Mouse (Mus musculus) naive thymus-derived CD4-positive, alpha-beta T cell, adult 2 months (primary cell): Measurements from ENCODE around the gene Hand1.
"Not testable (repeated sequence)": the region's sequence is repeated elsewhere in the genome, so short reads cannot be mapped to it uniquely, and the experiment has no call there.

Experiments used
- DNase-seq: peaks from one replicate; pipeline ENCODE4 v3.0.0-alpha.2; 2011; ENCODE audit warnings: low read depth

Hand1 gene

DNA sequence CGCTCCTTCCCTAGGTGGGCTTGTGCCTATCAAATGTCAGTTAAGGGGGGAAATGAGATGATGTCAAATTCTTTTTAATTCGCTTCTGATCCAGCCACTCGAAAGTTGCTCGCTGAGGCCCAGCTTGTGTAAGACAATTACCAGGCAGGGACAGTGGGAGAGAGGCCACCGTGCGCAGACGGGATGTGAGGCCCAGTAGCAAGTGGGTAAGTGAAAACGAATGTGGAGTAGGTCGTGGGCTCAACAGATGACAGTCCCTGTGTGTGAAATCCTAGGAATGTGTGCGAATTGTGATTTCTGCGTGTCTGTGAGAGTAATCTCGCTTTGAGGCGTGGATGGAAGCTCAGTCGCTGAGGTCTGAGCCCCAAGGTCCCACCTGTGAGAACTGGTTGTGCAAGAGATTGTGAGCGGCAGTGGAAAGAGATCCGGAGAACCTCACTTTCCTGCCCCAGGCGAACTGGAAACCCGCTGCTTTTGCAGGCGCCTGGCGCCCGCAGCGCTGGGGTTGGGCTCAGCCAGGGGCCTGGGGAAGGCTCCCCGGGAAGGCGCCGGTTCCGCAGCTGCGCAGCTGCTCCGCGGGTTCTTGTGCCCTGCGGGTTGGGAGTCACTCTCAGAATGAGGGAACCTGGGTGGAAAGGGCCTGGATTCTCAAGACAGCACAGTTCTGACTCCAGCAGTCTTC is 819 bp upstream of the Hand1 start:
- no peak for DNase-seq

DNA sequence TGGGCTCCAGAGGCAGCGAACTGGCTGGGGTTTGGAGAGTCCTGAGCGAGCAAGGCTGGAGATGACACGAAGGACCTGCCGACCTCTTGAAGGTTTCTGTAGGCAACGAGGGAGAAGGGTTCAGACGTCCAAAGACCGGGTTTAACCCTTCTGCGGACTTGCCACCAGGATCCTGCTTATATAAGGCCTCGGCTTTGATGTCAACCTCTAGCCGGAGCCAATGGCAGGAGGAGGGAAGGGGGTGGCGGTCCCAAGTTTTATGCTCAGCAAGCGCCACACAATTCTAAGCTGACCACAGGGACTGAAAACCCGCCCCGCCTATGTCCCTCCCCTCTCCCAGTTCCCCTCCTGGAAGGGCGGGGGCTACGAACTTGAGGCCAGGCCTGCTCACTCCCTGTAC is 757 bp downstream of the Hand1 start:
- DNase-seq = no peak

DNA sequence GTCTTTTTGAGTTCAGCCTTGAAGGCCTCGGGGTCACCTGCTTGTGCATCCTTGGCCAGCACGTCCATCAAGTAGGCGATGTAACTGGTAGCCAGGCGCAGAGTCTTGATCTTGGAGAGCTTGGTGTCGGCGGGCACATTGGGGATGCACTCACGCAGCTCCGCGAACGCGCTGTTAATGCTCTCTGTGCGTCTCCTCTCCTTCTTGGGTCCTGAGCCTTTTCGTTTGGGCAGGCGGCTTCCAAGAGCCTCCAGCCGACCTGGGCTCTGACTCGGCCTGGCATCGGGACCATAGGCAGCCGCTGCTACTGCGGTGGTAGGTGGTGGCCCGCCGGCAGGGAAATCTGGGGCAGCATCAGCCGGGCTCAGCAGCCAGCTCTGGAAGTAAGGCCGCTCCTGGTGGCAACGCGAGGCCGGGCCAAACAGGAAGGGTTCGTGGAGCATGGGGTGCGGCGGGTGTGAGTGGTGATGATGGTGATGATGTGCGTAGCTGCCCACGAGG is 1.3 kb downstream of the Hand1 start:
- no peak for DNase-seq

DNA sequence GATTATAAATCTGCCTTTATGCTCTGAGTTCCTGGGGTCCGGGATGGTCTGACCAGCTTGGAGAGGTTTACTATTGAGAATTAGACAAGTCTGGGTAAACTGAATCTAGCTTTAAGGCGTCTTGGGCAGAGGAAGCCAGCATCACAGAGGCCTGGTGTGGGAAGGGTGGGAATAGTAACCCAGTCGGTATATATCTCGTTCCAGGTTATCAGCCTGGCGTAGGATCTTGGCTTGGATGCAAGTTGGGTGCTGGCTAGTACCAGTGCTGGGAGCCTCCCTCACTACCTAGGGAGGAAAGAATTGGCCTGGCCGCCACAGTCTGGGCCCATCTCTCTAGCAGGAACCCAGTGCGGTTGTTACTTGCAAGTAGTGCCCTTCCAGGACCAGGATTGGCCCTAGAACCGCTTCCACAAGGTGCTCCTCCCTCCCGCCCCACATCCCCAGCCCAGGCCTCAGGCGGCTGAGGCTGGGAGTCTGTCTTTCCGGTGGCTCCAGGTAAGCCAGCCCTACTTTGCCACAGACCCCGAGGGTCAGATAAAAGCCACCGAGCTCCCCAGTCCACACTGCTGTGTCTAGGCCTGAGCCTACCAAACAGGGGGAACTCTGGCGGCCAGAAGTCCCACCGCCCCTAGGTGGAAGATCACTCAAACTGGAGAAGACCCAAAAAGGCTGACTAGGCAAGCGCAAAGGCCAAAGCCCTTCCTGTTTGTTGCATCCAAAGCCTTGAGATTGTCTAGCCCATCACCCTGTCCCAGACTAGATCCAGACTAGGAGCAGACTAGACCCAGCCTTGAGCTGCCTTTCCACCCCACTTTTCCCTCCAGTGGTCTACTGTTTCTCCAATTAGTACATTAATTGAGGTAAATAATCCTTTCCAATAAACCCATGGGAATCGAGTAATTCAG is 2.5 kb downstream of the Hand1 start:
- no peak for DNase-seq

DNA sequence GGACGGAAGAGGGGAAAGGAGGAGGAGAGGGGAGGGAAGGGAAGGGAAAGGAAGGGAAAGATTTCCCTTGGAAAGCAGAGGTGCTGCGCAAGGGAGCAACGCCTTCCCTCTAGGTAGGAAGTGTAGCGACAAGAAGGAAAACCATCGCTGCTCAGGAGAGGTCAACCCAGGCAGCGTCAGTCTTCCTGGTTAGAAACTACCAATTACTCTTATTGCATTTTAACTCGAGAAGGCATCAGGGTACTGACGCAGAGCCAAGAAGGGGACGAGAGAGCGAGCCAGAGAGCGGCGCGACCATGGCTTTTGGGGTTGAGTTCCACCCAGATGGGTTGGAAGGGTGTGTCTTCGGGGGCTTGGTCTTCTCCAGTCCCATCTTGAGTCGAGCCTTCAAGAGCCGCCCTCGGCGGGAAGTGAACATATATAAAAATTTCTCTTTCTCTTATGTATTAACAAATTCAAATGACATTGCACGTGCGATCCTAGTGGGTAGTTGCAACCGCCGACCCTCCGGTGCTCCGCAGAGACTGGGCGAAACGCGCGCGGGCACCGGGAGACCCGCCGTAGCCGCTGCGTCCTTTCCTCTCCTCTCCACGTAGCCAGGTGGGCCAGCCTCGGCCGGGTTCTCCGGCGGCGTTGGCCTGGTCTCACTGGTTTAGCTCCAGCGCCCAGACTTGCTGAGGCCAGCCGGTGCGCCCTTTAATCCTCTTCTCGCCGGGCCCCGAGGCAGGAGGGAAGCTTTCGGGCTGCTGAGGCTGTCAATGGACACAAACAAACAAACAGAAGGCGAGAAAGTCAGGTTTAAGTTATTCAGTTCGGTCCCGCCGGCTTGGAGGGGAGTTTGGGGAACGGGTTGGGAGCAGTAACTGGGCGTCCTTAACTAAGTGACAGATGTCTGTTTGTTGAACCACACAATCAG is 3.4 kb downstream of the Hand1 start:
- peak; percentile 16 for DNase-seq

DNA sequence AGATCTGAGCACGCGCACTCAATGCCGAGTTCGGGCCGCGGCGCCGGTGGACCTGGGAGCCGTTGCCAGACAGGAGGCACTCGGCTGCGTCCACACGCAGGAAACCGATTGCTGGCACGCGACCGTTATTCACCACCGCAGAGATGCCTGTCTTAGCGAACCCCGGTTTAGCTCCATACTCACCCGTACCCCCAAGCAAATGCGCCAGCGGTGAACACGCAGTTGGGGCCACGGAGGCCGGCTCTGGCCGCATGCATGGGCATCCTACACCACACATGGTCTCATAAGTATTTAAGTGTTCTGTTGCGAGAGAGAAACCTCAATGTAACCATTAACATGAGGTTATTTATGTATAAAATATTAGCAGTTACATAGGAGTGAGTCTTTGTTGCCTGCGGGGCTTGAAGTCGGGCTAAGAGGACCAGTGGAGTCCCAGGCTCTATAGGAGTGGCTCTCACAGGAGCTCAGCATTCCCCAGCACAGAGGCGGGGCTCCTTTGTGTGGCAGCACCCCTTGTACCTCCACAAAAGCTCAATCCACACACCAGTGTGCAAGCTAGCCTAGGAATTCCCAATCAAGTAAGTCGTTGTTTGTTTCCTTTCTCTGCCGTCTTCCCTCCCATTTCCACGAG is 4.6 kb downstream of the Hand1 start:
- peak; percentile 32 for DNase-seq

DNA sequence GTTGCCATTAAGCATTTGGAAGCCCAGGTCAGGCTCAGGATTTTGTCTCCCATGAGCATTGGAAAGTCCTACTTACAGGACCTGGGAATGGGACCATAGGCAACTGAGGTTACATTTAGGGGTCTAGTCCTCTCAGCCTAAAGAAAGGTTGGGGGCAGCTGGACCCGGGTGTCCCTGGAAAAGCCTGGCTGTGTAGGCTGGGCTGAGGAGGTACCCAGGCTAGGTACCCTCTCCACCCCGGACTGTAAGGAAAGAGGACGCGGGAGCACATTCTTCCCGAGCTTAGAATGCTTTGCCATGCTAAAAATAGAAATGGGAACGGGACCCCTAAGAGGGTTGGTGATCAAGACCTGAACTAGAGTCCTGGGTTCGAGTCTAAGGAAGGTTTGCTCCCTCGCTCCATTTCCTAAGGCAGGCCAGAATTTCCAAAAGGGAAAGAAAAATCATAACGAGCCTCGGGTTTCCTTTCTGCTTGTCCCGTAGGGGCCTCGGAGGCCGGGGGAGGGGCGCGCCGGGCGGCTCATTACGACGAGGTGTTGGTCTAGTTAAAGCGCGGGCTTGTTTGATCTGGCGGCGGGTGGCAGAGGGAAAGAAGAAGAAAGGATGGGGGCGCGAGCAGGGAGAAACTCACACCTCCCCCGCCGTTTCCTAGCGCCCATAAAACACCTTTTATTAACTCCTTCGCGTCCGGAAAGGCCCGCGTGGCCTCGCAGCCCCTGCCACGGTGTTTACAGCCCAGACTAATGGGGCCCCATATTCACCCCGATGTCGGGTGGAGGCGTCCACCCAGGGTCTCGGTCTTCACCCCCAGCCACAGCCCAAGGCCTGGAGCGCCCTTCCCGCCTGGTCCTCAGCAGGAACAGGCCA is 5.3 kb downstream of the Hand1 start:
- peak; percentile 31 for DNase-seq

DNA sequence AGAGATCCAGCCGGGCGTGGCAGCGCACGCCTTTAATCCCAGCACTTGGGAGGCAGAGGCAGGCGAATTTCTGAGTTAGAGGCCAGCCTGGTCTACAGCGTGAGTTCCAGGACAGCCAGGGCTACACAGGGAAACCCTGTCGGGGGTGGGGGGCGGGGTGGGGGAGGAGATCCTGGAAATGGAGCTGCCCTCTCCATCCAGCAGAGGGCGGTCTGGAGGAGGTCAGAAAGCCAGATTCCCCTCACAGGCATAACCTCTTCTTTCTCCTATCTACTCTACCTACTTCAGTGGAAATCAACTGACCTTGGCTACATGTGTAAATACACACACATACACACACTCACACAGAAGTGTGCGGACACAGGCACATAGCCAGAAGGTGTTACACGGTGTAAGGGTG is 7.4 kb downstream of the Hand1 start:
- peak; percentile 28 for DNase-seq

DNA sequence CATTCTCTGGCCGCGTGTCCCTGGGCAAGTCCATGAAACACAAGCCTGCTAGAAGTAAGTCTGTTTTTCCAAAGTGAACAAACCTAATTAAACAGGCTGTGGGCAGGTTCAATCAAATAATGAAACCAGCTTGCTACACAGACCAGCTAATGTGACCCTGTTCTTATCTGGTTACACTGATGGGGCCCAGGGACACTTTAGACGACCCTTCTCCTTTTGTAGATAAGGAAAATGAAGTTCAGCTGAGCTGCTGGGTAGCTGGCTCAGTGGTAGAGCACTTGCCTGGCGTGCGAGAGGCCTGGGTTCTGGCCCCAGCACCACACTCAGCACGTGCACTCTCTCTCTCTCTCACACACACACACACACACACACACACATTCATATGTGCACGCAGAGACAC is 8.9 kb downstream of the Hand1 start:
- DNase-seq = no peak

DNA sequence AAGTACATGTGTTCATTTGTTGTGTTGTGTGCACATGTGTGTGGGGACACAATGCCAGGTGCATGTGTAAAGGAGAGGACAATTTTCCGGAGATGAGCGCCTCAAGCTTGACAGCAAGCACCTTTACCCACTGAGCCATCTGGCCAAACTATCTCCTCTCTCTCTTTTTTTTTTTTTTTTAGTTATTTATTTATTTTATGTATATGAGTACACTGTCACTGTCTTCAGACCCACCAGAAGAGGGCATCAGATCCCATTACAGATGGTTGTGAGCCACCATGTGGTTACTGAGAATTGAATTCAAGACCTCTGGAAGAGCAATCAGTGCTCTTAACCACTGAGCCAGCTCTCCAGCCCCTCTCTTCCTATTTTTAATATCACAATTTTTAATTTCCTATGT is 9.5 kb downstream of the Hand1 start:
- not testable (repeated sequence) for DNase-seq

DNA sequence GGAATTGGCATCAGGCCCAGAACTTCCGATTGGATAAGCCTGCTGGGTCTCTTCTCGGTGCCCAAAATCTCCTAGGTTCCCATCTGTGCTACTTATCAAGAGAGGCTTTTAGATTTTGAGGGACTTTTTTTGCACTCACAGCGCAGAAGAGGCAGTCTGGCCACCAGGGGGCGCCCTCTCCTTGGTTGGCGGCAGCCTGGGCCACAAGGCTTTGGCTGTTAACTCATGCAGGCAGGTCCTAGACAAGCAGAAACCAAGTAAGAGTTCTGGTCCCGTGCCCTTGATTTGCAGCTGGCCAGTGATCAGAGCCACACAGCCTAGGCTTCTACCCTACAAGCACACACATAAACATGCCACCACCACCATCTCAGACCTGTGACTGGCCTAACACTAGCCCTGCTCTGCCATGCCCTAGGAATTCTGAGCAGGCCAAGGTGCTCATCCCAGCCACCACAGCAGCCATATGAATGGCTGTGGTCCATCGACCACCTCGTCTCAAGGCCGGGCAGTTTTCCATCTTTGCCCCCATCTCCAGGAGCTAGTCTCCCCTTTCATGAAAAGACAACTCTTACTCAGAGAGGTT is 12.5 kb downstream of the Hand1 start:
- DNase-seq = peak; percentile 77

DNA sequence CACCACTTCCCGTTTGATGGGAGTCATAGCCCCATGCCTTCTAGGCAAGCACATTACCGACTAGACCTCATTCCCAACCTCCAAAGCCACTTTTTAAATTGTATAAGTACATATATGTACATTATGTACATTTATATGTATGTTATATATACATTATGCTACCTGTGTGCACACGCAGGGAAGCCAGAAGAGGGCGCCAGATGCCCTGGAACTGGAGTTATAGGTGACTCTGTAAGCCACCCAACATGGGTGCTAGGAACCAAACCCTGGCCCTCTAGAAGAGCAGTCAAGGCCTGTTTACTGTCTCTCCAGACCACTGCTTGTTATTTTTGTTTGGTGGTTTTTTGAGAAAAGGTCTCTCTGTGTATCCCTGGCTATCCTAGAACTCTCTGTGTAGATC is 14.4 kb downstream of the Hand1 start:
- DNase-seq = no peak

DNA sequence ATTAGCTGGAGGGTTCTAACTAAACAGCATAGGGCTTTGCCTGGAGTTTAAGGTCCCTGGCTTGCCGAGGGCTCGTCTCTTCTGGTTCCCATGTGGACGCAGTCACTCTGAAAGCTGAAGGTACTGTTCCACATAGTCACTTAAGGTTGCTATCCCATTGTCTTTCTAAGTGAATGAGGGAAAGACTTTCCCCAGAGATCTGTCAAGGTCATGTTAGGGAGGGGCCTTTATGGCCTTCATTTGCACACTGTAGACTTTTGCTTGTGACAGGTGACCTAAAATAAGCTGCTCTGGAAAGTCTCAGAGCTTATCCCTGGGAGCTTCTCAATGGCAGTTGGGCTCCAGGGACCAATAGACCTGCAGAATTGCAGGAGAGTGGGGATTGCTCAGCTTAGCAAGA is 19.0 kb downstream of the Hand1 start:
- DNase-seq = no peak

DNA sequence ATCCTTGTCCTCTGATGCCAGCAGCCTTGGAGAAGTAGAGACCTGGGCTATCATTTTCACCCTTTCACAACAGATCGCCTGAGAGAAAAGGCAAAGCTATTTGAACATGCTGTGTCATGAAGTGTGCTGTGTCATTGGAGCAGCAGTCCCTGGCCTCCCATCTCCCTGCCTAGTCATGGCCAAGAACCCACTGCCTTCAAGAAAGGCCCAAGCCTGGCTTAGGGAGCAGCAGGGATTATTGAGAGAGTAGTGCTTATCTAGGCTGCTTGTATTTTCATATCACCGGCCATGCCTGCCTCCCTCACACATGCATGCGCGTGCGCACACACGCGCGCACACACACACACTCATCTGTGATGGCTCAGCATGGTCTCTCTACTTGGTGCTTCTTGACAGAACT is 20.4 kb downstream of the Hand1 start:
- no peak for DNase-seq

DNA sequence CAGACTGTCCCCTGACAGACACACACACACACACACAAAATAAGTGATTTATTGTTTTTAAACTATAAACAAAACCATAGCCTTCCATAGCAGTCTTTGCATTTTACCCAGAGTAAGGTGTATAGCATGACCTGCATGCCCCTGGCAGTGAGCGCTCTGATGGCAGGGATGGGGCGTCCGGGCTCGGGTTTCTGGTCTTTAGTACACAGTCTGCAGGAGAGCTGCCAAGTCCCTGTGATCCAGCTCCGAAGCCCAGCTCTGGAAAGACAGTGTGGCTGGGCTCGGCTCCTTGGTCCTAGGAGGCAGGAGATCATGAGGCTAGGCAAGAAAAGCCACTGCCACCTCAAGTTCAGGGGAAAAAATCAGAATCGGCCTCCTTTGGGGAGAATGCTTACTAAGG is 21.6 kb downstream of the Hand1 start:
- no peak for DNase-seq

DNA sequence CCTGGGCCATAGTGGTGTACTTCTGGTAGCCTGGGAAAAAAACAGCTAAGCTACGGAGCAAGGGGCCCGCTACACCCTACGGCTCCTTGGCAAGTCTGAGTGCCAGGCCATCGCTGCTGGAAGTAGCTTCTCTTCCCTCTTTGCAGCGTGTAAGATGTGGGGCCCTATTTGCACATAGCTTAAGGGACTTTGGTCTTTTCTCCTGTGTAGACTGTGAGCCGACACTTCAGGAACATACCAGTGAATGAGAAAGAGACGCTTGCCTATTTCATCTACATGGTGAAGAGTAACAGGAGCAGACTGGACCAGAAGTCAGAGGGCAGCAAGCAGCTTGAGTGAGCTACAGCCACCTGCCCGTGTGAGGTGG is 22.9 kb downstream of the Hand1 start:
- no peak for DNase-seq

DNA sequence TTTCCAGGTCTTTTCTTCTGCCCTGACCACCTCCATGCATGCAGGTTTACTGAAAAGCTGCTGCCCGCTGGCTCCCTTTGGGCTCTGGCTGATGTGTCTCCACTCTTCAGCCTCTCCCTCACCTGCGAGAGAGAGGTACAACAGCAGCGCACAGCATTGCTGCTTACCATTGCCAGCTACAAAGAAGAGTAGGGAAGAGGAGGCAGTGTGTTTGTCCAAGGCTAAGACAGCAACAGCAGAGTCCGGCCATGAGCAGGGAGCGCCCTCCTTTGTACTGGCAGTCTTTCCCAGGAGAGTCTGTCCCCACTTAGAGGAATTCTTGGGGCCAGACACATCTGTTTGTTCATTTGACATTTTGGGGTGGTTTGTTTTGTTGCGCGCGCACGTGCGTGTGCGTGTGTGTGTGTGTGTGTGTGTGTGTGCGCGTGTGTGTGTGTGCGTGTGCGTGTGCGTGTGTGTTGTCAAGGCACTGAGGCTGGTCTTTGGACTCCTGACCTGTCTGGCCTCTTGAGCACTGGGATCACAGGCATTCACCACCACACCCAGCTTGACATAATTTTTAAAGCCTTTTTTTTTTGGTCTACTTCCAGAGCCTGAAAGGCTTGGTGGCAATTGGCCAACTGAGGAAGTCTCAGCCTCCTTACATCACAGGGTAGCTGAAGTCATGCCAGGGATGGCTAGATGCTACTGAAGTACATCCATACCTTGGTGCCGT is 23.4 kb downstream of the Hand1 start:
- no peak for DNase-seq

DNA sequence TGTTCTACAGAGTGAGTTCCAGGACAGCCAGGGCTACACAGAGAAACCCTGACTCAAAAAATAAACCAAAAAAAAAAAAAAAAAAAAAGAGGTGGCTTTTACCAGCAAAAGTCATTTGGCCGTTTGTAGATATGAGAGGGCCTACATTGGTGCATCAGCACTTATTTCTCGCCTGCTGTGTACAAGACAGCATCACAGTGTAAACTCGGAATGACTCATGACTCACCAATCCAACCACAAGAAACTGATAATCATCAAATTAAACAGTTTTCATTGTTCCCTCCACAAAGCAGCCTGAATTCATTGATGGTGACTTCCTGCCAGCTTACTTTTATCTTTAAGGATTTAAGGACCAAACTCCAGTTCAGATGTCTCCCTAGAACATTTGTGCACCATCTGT is 27.6 kb downstream of the Hand1 start:
- no peak for DNase-seq

DNA sequence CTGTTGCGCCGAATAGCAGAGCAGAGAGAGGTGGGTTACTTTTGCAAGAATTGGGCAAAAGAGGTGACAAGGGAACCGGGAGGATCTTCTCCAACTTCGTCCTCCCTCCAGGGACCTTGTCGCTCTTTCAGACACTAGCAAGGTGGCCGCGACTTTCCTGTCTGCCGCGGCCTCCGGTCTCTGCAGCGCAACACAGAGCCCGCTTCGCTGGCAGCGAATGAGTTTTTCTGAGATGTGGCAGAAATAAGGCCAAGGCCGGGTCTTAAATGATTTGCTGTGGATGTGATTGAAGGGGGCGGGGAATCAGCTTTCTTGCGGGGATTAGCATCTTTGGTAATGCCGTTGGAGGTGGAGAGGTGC is 30.1 kb downstream of the Hand1 start:
- peak; percentile 49 for DNase-seq
